Mouse (Mus musculus) neural tube, embryonic 13.5 days (tissue): ENCODE data around the gene 6330403K07Rik. TPM values are rescaled to one million over a fixed set of nuclear protein-coding genes. Genes with fewer than 3 reads are reported as not detected.

Source experiments
- ATAC-seq: fragments of 200-750 bp; cut with Nextera tagmentation; 2 replicates; pipeline ENCODE4 v1.8.0; 2017; ENCODE audit warnings: low read depth, mild to moderate bottlenecking, moderate TSS enrichment, moderate library complexity
- H3K27ac ChIP-seq: fragments of 300-500 bp; sonication (generic); replicated peaks from 2 replicates; pipeline ENCODE4 v1.5.1; 2015; ENCODE audit warnings: moderate library complexity, mild to moderate bottlenecking, inconsistent platforms
- H3K27me3 ChIP-seq: fragments of 300-500 bp; sonication (generic); 2 replicates; pipeline ENCODE4 v1.6.1; 2015; ENCODE audit warnings: mild to moderate bottlenecking, inconsistent platforms
- H3K36me3 ChIP-seq: fragments of 300-500 bp; sonication (generic); 2 replicates; pipeline ENCODE4 v1.6.1; 2015; ENCODE audit warnings: mild to moderate bottlenecking, inconsistent platforms
- H3K4me1 ChIP-seq: fragments of 300-500 bp; sonication (generic); replicated peaks from 2 replicates; pipeline ENCODE4 v1.6.1; 2015; ENCODE audit warnings: inconsistent platforms
- H3K4me2 ChIP-seq: fragments of 300-500 bp; sonication (generic); 2 replicates; pipeline ENCODE4 v1.6.1; 2015; ENCODE audit warnings: inconsistent platforms, mild to moderate bottlenecking, moderate library complexity
- H3K4me3 ChIP-seq: fragments of 300-500 bp; sonication (generic); 2 replicates; pipeline ENCODE4 v1.5.1; 2015; ENCODE audit warnings: mild to moderate bottlenecking, inconsistent platforms
- H3K9ac ChIP-seq: fragments of 300-500 bp; sonication (generic); 2 replicates; pipeline ENCODE4 v1.6.1; 2015; ENCODE audit warnings: moderate library complexity, mild to moderate bottlenecking, inconsistent platforms
- H3K9me3 ChIP-seq: fragments of 300-500 bp; sonication (generic); 2 replicates; pipeline ENCODE4 v1.6.1; 2016; ENCODE audit warnings: inconsistent platforms
- WGBS: fragments of 180-500 bp; shearing (Covaris S2); methylation state at CpG from one replicate; pipeline ENCODE4 v1.1.7; 2015; 5-methylcytosine and 5-hydroxymethylcytosine counted together
- polyA plus RNA-seq: library from polyadenylated mRNA; unstranded; fragments of >200 nt; fragmentation: Nextera tagmentation; extraction: Ambion mirVana; gene quantifications from 2 replicates; pipeline ENCODE4 v1.2.1, GENCODE M21; 2015

Gene 6330403K07Rik
- 544 and 566 TPM in 2 replicates for polyA plus RNA-seq

DNA sequence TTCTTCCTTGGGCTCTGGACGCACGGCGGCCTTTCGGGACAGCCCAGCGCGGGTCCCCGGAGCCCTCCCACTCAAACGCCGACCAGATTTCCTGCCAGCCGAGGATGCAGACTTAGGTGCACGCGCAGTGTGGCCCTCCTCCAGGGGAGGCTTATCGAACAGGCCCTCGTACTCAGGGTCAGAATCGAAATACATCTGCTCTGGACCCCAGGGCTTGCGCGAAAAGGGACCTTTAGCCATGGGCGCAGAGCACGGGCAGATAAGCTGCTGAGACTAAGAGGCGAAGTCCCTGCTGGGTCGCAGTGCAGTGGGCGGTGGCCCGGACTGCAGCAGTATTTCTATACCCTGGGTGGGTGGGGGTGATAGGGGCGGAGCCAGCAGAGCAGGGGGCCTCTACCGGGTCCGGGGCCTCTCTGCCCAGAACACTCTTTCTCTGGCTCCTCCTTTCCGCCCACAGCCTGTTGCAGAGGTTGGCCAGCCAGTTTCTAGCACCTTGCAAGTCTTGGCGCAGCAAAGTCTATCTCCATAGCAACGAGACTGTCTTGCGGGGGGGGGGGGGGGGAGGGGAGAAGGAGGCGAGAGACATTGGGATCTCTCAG is at the start of gene 6330403K07Rik:
TSS of gene 6330403K07Rik (minus strand) at position 351 of the 599 bp plus-strand sequence.
- H3K4me2 ChIP-seq = peak within 1 kb of the TSS; percentile 82
- peak within 1 kb of the TSS; percentile 95 for H3K9ac ChIP-seq
- H3K4me3 ChIP-seq = peak within 1 kb of the TSS; percentile 72
- ATAC-seq = peak; percentile 96
- peaks cover 31% of the 10 kb centered on the region for H3K4me1 ChIP-seq
- no peaks in the 10 kb centered on the region for H3K27me3 ChIP-seq
- peak within 1 kb of the TSS; percentile 95 for H3K27ac ChIP-seq
- WGBS = under 1% methylated on average over 29 of the region's 31 CpGs
- peaks cover 11% of the 10 kb centered on the region; the same call in 1 of the 2 replicates for H3K36me3 ChIP-seq
- H3K9me3 ChIP-seq = no peaks in the 10 kb centered on the region

DNA sequence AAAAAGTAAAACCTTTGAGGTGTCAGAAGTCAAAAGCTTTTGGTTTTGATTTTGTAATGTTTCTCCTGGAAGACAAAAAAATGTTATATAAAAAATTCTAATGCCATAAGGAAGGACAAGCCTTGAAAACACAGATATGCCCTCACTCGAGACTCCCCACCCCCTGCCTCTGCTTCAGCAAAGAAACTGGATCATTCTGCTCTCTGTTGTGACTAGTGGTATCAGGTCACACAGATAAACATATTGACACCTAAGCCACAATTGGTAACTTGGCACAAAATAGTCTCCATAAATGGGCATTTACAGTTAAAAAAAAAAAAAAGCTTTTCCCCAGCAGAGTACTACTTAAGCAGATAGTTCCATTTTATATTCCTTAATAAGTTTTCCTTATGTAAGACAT is 43.0 kb upstream of the 6330403K07Rik start:
- no peaks in the 10 kb centered on the region for H3K9me3 ChIP-seq
- no peak overlapping the region for H3K27ac ChIP-seq
- H3K9ac ChIP-seq = no peak overlapping the region
- WGBS = 85% methylated on average over 1 of the region's 1 CpGs
- ATAC-seq = no peak
- no peaks in the 10 kb centered on the region for H3K4me1 ChIP-seq
- no peak overlapping the region for H3K4me3 ChIP-seq
- H3K27me3 ChIP-seq = no peaks in the 10 kb centered on the region
- H3K36me3 ChIP-seq = no peaks in the 10 kb centered on the region
- no peak overlapping the region for H3K4me2 ChIP-seq

DNA sequence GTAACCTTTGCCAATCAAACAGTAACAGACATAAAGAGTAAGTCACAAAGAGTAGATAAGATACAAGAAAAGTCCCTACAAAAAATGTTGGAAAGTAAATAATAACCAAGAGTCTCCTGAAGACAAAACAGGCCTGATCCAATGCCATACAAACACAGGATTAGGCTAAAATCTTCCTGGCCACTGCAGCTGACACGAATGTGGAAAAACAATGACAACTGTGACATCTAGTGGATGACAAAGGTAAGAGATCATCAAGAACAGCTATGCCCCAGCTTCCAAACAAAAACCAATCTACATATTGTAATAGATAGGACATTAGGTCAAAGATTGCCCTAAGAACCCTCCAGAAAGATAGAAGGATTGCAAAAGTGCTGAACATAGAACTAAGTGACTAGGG is 19.2 kb upstream of the 6330403K07Rik start:
- no peak overlapping the region for H3K9ac ChIP-seq
- no peaks in the 10 kb centered on the region for H3K9me3 ChIP-seq
- H3K36me3 ChIP-seq = no peaks in the 10 kb centered on the region
- WGBS = 9% methylated on average over 1 of the region's 1 CpGs
- H3K4me2 ChIP-seq = no peak overlapping the region
- H3K27ac ChIP-seq = no peak overlapping the region
- ATAC-seq = 0 out of 2 replicates have a peak, but pooled peaks have one; percentile 65
- no peaks in the 10 kb centered on the region for H3K27me3 ChIP-seq
- no peak overlapping the region for H3K4me3 ChIP-seq
- H3K4me1 ChIP-seq = no peaks in the 10 kb centered on the region

DNA sequence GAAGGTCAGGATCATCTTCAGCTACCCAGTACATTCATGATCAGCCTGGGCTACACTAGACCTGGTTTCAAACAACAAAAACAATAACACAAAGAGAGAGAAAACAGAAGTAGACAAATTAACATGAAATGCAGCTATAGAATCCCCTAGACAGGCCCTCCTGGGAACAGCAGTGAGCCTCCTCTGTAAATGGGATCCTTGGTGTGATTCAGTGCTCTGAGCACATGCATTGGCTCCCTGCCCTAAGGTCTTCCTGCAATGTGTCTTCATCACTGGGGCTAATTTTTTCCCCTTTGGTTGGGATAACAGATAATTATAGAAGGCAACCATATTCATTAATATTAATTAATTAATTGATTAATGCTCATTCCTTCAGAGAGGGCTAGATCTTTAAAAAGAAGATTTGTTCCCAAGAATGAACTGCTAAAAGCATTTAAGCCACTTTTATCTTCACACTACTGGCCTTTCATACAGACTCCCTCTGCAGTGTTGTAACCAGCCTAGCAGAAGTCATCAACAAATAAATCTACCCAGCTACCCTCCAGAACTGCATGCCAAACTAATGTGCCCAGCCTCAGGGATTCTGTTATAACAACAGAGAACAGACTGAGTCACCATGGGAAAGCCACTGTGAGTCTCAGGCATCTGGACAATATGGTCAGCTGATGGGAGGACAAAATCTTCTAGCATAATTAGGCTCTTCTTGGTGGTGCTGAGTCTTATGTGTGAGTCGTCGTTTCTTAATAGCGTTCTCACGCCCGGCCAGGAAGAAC is 6.4 kb upstream of the 6330403K07Rik start:
- Histone ChIP-seq H3K4me3 (no peak overlapping the region), H3K9me3 (no peaks in the 10 kb centered on the region), H3K36me3 (no peaks in the 10 kb centered on the region), H3K9ac (no peak overlapping the region), H3K27me3 (no peaks in the 10 kb centered on the region), H3K4me2 (no peak overlapping the region), H3K4me1 (no peaks in the 10 kb centered on the region), H3K27ac (no peak overlapping the region)
- no peak for ATAC-seq
- WGBS = 92% methylated on average over 5 of the region's 5 CpGs

DNA sequence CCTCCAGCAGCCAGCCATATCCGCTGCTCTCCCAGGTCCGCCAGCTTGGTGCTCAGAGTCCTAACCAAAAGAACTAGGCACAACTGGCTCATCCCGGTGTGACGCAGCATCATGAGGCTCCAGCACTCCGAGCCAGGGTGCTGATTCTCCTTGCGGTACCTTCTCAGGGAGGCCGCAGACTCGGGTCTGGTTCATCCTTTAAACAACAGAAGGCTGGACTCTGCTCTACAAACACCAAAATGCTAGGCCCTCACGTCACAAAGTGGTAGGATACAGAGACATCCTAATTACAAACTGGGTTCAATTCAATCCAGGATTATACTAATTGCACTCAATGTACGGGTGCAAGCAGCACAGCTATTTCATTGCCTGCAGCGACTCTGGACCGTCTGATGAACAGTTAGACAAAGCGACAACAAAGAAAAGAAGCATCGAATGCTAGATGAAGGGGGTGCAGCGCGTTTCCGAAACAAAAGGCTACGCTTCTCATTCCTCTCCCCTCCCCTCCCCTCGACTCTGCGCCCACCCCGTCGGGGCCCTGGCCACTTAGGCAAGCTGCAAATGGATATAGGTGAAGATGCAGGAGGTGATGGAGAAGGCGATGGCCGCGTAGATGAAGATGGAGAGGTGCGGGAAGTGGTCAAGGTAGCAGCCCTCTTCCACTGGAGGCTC is 686 bp downstream of the 6330403K07Rik start:
- Histone ChIP-seq H3K4me1 (peaks cover 31% of the 10 kb centered on the region), H3K27ac (peak overlapping the region; percentile 95), H3K9ac (peak overlapping the region; percentile 95), H3K27me3 (no peaks in the 10 kb centered on the region), H3K9me3 (no peaks in the 10 kb centered on the region), H3K4me3 (peak overlapping the region; percentile 72), H3K4me2 (peak overlapping the region; percentile 82), H3K36me3 (peaks cover 18% of the 10 kb centered on the region)
- WGBS = 2% methylated on average over 26 of the region's 26 CpGs
- peak; percentile 68; the same call in 1 of the 2 replicates for ATAC-seq

DNA sequence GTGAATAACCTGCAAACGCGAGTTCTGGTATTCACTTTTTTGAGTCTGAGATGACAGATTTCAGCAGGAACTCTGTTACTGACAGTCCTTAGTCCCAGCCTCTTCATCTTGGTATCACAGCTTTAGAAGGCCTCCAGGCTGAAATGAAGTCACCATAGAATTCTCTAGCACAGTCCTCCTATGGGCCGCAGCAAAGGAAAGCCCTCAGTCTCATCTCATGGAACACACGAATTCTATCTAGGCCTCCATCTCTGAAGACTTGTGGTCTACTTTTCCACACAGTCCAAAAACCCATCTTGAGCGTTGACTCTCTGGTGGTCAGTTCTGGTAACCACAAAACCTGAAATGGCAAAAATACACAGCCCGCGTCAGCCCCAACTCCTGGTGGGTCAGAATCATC is 1.2 kb downstream of the 6330403K07Rik start:
- H3K27me3 ChIP-seq = no peaks in the 10 kb centered on the region
- H3K9me3 ChIP-seq = no peaks in the 10 kb centered on the region
- peaks cover 23% of the 10 kb centered on the region for H3K36me3 ChIP-seq
- H3K9ac ChIP-seq = peak overlapping the region; percentile 95
- peak overlapping the region; percentile 72 for H3K4me3 ChIP-seq
- no peak for ATAC-seq
- peaks cover 31% of the 10 kb centered on the region for H3K4me1 ChIP-seq
- 69% methylated on average over 7 of the region's 7 CpGs for WGBS
- H3K4me2 ChIP-seq = peak overlapping the region; percentile 82
- peak overlapping the region; percentile 95 for H3K27ac ChIP-seq

DNA sequence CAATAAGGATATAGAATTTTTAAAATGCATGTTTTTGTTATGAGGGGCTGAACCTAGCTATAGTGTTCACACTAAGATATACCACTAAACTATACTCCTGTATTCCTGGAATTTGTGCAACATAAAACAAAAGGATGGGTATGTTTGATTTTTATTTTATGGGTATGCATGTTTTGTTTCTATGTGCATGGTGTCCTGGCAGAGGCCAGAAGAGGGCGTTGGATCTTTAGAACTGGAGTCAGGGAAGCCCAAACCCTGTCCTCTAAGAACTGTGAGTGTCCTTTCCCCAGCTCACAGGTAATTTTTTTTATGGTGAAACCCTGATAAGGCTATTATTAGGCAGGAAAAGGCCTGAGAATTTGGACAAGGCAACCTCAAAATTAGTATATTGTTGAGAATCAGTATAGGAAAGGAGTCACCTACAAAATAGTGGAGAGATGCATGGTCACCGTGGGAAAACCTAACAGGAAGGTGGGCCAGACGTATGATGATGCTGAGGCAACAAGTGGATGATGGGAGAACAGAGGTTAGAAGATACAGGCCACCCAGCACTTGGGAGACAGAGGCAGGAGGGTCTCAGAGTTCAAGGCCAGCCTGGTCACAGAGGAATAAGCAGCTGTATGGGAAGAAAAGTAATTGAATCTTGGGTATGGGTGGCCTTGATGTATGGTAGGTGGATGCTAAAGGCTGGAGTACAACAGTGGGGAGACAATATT is 3.8 kb downstream of the 6330403K07Rik start:
- no peak for ATAC-seq
- Histone ChIP-seq H3K4me1 (peaks cover 31% of the 10 kb centered on the region), H3K9ac (no peak overlapping the region), H3K4me2 (no peak overlapping the region), H3K27ac (no peak overlapping the region), H3K4me3 (no peak overlapping the region), H3K27me3 (no peaks in the 10 kb centered on the region), H3K9me3 (no peaks in the 10 kb centered on the region), H3K36me3 (peaks cover 46% of the 10 kb centered on the region)
- WGBS = 72% methylated on average over 3 of the region's 3 CpGs

DNA sequence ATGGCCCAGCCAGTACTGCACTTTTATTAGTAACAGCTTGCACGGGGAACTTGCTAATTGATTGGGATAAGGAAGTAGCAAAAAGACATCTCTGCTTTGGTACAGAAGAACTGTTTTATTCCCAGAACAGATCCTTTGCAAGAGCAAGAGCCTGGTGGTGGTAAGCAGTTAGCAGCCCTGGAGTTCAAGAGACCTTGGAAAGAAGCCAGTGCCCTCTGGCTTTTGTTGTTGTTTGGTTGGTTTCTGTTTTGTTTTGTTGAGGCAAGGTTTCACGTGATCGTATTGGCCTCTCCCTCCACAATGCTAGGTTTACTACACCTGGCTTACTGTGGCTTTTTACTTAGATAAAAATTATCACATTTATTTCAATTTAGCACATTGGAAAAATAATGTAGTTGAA is 5.0 kb downstream of the 6330403K07Rik start:
- Histone ChIP-seq H3K36me3 (peaks cover 51% of the 10 kb centered on the region), H3K4me1 (peaks cover 22% of the 10 kb centered on the region), H3K9me3 (no peaks in the 10 kb centered on the region), H3K4me3 (no peak overlapping the region), H3K27me3 (no peaks in the 10 kb centered on the region), H3K4me2 (no peak overlapping the region), H3K9ac (peak overlapping the region; percentile 22; the same call in 1 of the 2 replicates), H3K27ac (no peak overlapping the region)
- no peak for ATAC-seq
- WGBS = 82% methylated on average over 3 of the region's 3 CpGs

DNA sequence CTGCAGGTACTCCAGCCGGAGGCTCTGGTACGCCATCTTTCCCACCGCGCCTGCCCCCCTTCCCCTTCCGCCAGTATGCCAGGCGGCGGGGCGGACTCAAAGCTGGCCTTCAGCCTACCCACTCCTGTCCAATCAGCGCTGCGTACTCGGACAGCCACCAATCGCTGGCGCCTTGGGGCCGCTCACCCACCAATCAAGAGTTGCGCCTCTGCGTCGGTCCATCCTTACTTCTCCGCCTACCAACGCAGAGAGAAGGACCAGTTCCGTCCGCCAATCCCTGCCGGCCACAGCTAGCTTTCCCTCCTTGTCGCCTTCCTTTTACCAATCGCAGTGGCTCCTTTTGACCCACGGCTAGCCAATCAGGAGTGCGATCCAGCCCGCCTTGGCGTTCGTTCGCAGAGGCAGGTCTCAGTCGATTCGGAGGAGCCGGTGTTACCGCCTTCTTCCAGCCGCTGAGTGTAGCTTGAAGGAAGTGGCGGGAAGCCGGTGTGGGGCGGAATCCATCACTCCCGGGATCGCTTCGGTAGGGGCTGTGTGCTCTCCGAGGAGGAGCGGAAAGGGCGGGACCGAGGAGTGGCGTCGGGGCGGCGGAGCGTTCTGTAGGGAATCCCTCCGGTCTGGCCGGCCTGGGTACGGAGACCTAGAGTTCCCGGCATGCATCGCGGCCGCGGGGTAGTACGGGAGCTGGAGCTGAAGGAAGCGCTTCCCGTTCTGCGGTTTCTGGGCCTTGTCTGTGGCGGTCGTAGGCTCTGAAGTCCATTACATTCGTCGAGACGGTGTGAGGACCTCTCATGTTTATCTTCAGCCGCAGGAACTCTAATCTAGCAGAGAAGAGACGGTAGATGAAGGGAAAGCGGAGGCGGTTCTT is 13.9 kb downstream of the 6330403K07Rik start, which contains the start of the genes Mis12 and Derl2:
TSS of gene Mis12 (plus strand) at position 411 of the 868 bp plus-strand sequence.
TSS of gene Derl2 (minus strand) at position 641 of the 868 bp plus-strand sequence.
- H3K27me3 ChIP-seq = no peaks in the 10 kb centered on the region
- peak; percentile 100 for ATAC-seq
- H3K9me3 ChIP-seq = no peaks in the 10 kb centered on the region
- peak within 1 kb of the TSS; percentile 92 for H3K9ac ChIP-seq
- under 1% methylated on average over 71 of the region's 71 CpGs for WGBS
- H3K27ac ChIP-seq = peak within 1 kb of the TSS; percentile 86
- peaks cover 9% of the 10 kb centered on the region for H3K36me3 ChIP-seq
- H3K4me2 ChIP-seq = peak within 1 kb of the TSS; percentile 89
- peak within 1 kb of the TSS; percentile 89 for H3K4me3 ChIP-seq
- H3K4me1 ChIP-seq = peaks cover 54% of the 10 kb centered on the region

DNA sequence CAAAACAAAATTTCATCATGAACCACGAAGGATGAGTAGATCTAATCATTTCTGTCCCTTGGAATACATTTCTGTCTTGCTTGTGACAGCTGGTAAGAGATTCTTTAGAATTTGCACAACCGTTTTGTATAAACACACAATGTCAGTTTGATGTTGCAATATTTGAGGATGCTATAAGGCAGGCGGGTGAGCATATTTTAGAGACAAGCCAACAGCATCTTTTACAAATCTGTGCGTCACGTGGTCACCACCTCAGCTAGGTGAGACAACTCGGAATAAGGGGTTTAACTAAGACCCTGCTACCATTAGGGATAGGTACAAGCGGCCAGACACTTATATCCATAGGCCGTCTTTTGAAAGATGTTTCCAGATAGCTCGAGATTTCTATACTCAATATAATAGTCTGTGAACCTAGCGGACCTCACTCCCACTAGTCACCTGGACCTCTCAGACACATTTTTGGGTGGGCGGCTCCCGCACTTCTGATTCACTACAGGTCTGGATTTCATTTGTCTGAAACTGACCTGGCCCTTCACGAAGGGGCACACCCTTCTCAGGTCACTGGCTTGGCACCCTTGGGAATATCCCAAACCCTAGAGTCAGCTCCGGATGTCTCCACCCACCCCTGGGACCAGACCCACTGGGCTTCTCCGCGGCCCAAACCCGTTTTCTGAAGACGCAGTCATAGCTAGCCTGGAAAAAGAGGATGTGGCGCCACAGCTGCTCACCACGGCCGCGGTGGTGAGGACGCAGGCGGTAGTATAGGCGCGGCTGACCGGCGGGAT is 14.7 kb downstream of the 6330403K07Rik start:
- peak overlapping the region; percentile 86 for H3K27ac ChIP-seq
- WGBS = 6% methylated on average over 28 of the region's 28 CpGs
- no peaks in the 10 kb centered on the region for H3K27me3 ChIP-seq
- peak overlapping the region; percentile 80 for H3K4me2 ChIP-seq
- H3K9ac ChIP-seq = peak overlapping the region; percentile 92
- peak; percentile 30 for ATAC-seq
- peaks cover 12% of the 10 kb centered on the region for H3K36me3 ChIP-seq
- H3K4me3 ChIP-seq = peak overlapping the region; percentile 89
- H3K9me3 ChIP-seq = no peaks in the 10 kb centered on the region
- peaks cover 54% of the 10 kb centered on the region for H3K4me1 ChIP-seq
